Mouse (Mus musculus): ENCODE measurements around the gene Sf3b1. TPM values are rescaled to one million over a fixed set of nuclear protein-coding genes. Genes with fewer than 3 reads are reported as not detected.
"Not testable (repeated sequence)": the region's sequence is repeated elsewhere in the genome, so short reads cannot be mapped to it uniquely, and the experiment has no call there.

Gene Sf3b1
- 250 and 278 TPM in 2 replicates for polyA plus RNA-seq (2012; ENCODE audit: insufficient read depth, insufficient read length, missing spikeins)

DNA sequence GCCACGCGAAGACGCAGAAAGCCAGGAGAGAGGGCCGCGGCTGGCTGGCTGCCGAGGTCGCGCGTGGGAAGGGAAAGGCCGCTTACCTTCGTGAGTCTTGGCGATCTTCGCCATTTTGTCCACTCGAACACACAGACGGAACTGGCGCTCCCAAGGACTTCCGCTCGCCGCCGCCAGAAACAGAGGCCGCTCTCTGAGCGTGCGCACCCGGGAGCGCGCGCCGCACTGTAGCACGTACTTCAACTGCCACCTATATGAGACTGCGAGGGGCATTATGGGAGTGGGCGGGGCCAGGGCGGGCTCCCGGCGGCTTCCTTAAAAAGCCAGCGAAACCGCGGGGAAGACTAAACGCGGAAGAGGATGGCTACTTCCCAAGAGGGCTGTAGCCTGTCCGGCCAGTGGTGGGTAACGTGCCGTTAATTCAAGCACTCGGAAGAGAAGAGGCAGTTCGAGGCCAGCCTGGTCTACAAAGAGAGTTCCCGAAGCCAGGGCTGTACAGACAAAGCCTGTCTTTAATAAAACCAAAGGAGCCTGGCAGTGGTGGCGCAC, at the start of gene Sf3b1:
TSS of gene Sf3b1 (minus strand) at position 229 of the 549 bp plus-strand sequence.
- H3K4me1 ChIP-seq (ENCODE audit: control insufficient read depth, insufficient read depth, low read length) = peaks cover 19% of the 10 kb centered on the region
- peak within 1 kb of the TSS; percentile 93 for H3K27ac ChIP-seq (ENCODE audit: insufficient read depth, low read depth, low read length)
- H3K4me3 ChIP-seq (ENCODE audit: insufficient read depth, low read length) = peak within 1 kb of the TSS; percentile 87
- TF ChIP-seq POLR2A (IDR thresholded peaks at IDR 0.05; ENCODE audit: borderline replicate concordance, low read depth, low read length) = 0 out of 2 replicates have a peak, but pooled peaks have one; percentile 17
- no peak for TF ChIP-seq CTCF (IDR thresholded peaks at IDR 0.05; ENCODE audit: low read depth, low read length)

DNA sequence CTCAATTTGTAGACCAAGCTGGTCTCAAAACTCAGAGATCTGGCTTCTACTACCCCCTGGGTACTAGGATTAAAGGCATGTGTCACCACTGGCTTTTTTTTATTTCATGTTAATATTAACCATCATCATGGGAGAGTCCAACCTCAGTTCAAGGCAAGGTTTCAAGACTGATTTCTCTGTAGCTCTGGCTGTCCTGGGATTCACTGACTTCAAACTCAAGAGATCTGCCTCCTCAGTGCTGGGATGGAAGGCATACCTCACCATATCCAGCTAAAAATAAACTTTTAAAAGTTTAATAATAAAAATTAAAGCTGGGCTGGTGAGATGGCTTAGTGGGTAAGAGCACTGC, 49.1 kb upstream of the Sf3b1 start:
- TF ChIP-seq CTCF (IDR thresholded peaks at IDR 0.05; ENCODE audit: low read depth, low read length) = no peak
- TF ChIP-seq POLR2A (IDR thresholded peaks at IDR 0.05; ENCODE audit: borderline replicate concordance, low read depth, low read length) = no peak
- no peaks in the 10 kb centered on the region for H3K4me1 ChIP-seq (ENCODE audit: control insufficient read depth, insufficient read depth, low read length)
- H3K4me3 ChIP-seq (ENCODE audit: insufficient read depth, low read length) = no peak overlapping the region
- no peak overlapping the region for H3K27ac ChIP-seq (ENCODE audit: insufficient read depth, low read depth, low read length)

DNA sequence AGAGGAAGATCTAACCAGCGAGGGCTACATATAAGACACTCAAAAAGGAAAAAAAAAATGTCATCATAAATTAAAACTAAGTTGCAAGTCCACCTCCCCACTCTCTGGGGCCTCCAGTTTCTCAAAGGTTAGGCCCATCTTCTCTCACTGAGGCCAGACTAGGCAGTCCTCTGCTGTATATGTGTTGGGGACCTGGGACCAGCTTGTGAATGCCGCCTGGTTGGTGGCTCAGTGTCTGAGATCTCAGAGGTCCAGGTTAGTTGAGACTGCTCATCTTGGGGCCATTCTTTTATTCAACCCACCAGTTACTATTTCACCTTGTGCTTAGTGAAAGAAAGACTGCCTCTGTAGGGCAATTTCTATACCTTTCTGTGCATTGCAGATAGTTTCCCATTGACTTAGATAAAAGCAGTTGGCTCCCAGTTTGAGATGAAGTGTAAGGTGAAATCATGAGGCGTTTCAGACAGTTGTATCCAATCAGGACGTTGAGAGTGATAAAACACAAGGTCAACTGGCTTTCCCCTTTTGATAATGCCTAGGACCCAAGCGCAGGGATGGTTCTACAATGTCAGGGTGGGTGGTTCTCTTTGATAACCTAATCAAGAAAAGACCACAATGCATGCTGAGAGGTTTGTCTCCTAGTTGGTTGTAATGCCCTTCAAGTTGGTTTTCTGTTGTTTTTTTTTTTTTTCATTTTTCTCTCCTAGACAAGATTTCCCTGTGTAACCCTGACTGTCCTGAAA, 48.5 kb upstream of the Sf3b1 start:
- TF ChIP-seq CTCF (IDR thresholded peaks at IDR 0.05; ENCODE audit: low read depth, low read length) (no peak), POLR2A (IDR thresholded peaks at IDR 0.05; ENCODE audit: borderline replicate concordance, low read depth, low read length) (no peak)
- no peak overlapping the region for H3K27ac ChIP-seq (ENCODE audit: insufficient read depth, low read depth, low read length)
- H3K4me3 ChIP-seq (ENCODE audit: insufficient read depth, low read length) = no peak overlapping the region
- no peaks in the 10 kb centered on the region for H3K4me1 ChIP-seq (ENCODE audit: control insufficient read depth, insufficient read depth, low read length)

DNA sequence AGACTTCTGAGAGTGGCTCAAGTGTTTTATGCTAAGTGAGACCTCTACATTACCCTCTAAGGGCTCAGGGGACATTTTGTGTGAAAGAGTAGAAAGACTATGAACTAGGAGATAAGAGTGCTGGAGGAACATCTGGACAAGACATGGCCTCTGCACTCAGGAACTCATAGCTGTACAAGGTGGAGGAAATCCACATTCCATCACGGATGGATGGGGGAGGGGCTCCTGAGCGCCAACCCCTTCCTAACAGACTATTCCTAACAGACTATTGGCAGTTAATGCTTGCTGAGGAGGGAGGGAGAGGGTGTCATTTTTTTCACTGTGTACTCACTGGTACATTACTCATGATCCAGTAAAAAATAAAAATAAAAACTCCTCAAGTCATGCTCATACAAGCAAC, 47.5 kb upstream of the Sf3b1 start:
- TF ChIP-seq CTCF (IDR thresholded peaks at IDR 0.05; ENCODE audit: low read depth, low read length) (no peak), POLR2A (IDR thresholded peaks at IDR 0.05; ENCODE audit: borderline replicate concordance, low read depth, low read length) (no peak)
- H3K4me3 ChIP-seq (ENCODE audit: insufficient read depth, low read length) = no peak overlapping the region
- no peak overlapping the region for H3K27ac ChIP-seq (ENCODE audit: insufficient read depth, low read depth, low read length)
- no peaks in the 10 kb centered on the region for H3K4me1 ChIP-seq (ENCODE audit: control insufficient read depth, insufficient read depth, low read length)

DNA sequence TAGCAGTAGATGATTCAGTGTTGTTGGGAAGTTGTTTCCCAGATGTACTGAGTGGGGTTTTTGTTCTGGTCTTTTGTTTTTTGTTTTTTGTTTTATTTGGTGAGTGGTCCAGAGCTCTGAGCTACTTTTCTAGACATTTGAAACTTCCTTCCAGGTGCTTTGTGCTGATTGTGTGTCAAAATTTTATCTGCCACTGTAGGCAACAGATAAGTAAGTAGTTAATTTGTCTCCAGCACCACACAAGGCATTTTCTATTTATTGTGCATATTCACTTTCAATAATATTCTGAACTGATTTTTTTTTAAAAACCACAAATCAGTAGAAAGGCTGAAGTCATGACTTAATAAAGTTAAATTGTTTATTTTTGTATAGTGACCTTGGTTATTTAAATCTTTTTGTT, 45.0 kb upstream of the Sf3b1 start:
- not testable (repeated sequence) for H3K4me1 ChIP-seq (ENCODE audit: control insufficient read depth, insufficient read depth, low read length); H3K27ac ChIP-seq (ENCODE audit: insufficient read depth, low read depth, low read length); H3K4me3 ChIP-seq (ENCODE audit: insufficient read depth, low read length)

DNA sequence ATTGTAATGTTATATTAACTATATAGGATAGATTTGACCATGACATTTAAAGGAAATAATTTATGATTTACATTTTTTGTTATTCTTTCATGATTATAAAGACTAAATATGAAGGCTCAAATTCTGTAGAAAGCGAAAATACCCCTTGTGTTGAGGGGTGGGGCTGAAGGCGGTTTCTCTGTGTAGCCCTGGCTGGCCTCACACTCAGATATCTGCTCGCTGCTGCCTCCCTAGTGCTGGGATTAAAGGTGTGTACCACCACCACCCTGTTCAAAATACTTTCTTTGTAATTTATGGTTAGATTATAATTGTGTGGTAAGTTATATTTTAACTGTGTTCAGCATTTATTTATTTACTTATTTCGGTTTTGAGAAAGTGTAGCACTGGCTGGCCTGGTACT, 34.5 kb upstream of the Sf3b1 start:
- no peak overlapping the region for H3K27ac ChIP-seq (ENCODE audit: insufficient read depth, low read depth, low read length)
- peaks cover 13% of the 10 kb centered on the region for H3K4me1 ChIP-seq (ENCODE audit: control insufficient read depth, insufficient read depth, low read length)
- H3K4me3 ChIP-seq (ENCODE audit: insufficient read depth, low read length) = no peak overlapping the region
- no peak for TF ChIP-seq CTCF (IDR thresholded peaks at IDR 0.05; ENCODE audit: low read depth, low read length)
- no peak for TF ChIP-seq POLR2A (IDR thresholded peaks at IDR 0.05; ENCODE audit: borderline replicate concordance, low read depth, low read length)

DNA sequence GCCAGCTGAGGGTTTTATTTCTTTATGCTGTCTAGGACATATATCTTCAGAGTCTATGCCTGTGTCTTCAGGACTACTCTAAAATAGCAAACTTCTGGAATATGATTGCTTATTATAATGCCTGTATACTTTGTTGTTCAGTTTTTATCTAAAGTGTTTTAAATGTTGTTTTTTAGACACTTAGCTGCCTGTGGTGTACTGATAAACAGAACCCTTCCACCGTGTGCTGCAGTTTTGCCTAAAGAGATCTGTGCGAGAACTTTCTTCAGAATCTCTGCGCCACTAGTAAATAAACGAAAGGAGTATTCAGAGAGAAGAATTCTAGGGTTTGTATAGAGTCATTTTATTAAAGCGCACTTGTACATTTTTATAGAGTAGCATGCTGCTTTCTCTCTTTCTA, 33.8 kb upstream of the Sf3b1 start:
- peaks cover 13% of the 10 kb centered on the region for H3K4me1 ChIP-seq (ENCODE audit: control insufficient read depth, insufficient read depth, low read length)
- H3K27ac ChIP-seq (ENCODE audit: insufficient read depth, low read depth, low read length) = no peak overlapping the region
- TF ChIP-seq POLR2A (IDR thresholded peaks at IDR 0.05; ENCODE audit: borderline replicate concordance, low read depth, low read length) (no peak), CTCF (IDR thresholded peaks at IDR 0.05; ENCODE audit: low read depth, low read length) (no peak)
- H3K4me3 ChIP-seq (ENCODE audit: insufficient read depth, low read length) = no peak overlapping the region

DNA sequence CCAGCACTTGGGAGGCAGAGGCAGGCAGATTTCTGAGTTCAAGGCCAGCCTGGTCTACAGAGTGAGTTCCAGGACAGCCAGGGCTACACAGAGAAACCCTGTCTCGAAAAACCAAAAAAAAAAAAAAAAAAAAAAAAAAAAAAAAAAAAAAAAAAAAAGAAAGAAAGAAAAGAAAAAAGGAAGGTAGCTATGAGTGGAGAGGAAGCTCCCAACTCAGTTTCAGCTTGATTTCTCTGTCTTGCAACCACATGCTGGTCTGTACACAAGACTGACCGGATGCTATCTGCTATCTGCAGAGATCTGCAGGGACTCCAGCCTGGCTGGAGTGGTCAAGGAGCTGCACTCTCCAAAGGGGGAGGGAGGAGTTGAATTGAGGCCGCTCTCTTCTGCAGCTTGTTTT, 31.1 kb upstream of the Sf3b1 start:
- H3K4me3 ChIP-seq (ENCODE audit: insufficient read depth, low read length); H3K27ac ChIP-seq (ENCODE audit: insufficient read depth, low read depth, low read length): not testable (repeated sequence)
- peaks cover 16% of the 10 kb centered on the region for H3K4me1 ChIP-seq (ENCODE audit: control insufficient read depth, insufficient read depth, low read length)

DNA sequence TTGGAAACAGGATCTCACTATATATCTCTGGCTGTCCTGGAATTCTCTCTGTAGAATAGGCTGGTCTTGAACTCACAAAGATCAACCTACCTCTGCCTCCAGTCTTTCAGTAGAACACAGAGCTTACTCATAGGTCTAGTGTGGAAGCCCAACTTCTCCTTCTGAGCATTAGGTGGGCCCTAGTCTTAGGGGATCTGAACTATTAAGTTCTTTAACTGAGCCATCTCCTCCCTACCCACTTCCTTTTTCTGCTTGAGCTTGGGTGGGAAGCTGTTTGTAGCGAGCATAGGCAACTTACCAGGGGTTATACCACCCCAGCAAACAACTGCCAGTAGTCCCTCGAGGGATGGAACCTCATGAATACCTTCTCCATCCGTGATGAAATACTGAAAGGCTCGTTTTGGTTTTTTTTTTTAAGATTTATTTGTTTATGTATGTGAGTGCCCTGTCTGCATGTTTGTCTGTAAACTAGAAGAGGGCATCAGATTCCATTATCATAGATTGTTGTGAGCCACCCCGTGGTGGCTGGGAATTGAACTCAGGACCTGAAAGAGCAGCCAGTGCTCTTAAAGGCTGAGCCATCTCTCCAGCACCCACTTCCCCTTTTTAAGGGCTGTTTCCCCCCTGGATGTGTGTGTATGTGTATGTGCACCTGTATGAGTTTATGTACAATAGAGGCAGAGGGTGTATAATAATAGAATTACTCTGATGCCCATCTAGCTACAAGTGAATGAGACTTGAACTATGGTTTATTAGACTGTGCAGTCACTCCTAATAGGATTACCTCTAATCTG, 28.2 kb upstream of the Sf3b1 start:
- Histone ChIP-seq H3K4me1 (ENCODE audit: control insufficient read depth, insufficient read depth, low read length) (peaks cover 17% of the 10 kb centered on the region), H3K27ac (ENCODE audit: insufficient read depth, low read depth, low read length) (no peak overlapping the region), H3K4me3 (ENCODE audit: insufficient read depth, low read length) (no peak overlapping the region)
- TF ChIP-seq POLR2A (IDR thresholded peaks at IDR 0.05; ENCODE audit: borderline replicate concordance, low read depth, low read length) = no peak
- TF ChIP-seq CTCF (IDR thresholded peaks at IDR 0.05; ENCODE audit: low read depth, low read length) = no peak

DNA sequence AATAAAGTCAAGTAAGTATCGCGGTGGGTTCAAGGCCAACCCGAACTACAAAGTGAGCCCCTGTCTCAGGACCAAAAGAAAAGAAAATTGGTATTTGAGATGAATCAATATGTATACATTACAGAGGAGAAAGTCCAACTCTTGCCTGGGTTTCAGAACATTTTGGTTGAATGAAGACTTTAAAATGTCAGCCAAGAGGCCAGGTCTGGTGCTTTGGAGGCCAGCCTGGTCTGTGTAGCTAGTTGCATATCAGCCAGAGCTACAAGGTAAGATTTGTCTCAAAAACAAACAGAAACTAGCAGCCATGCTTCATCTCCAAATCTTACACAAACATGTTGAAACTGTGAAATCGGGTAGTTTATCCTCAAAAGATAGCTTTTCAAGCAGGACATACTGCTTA, 26.3 kb upstream of the Sf3b1 start:
- Histone ChIP-seq H3K4me3 (ENCODE audit: insufficient read depth, low read length) (peak overlapping the region; percentile 65; the same call in 1 of the 2 replicates), H3K4me1 (ENCODE audit: control insufficient read depth, insufficient read depth, low read length) (peaks cover 21% of the 10 kb centered on the region), H3K27ac (ENCODE audit: insufficient read depth, low read depth, low read length) (no peak overlapping the region)
- TF ChIP-seq CTCF (IDR thresholded peaks at IDR 0.05; ENCODE audit: low read depth, low read length) = no peak
- TF ChIP-seq POLR2A (IDR thresholded peaks at IDR 0.05; ENCODE audit: borderline replicate concordance, low read depth, low read length) = no peak

Data from bone marrow macrophage, adult 2 months (primary cell).